8 mouse cellular contexts compared by ENCODE assay signal in genomic region chr17:87473736-87474500, GRCm38 (mm10). TPM values are rescaled to one million over a fixed set of nuclear protein-coding genes. Genes with fewer than 3 reads are reported as not detected.
A peak's percentile ranks its signal among the peaks of the same experiment; 100 is the strongest.
DNase-seq lines count a peak whose midpoint lies in the region; ATAC-seq and TF ChIP-seq lines count a peak whose summit lies in the region.

No protein-coding gene starts in this region.

- no peaks in the 10 kb centered on the region for H3K27me3 ChIP-seq in cerebellum, adult 2 months (ENCODE audit: control insufficient read depth, insufficient read depth, low read length)
- H3K27me3 ChIP-seq in hindbrain, embryonic 12.5 days = peaks cover 9% of the 10 kb centered on the region; the same call in 1 of the 2 replicates

- H3K9me3 ChIP-seq in hindbrain, embryonic 12.5 days (replicated peaks) = no peaks in the 10 kb centered on the region

- peak overlapping the region; percentile 50 for H3K4me2 ChIP-seq in hindbrain, embryonic 12.5 days (replicated peaks)

- ATAC-seq in activated CD4-positive, CD25-positive, alpha-beta regulatory T cell, adult 4 months = peak; percentile 52
- ATAC-seq in hindbrain, embryonic 12.5 days (ENCODE audit: low FRiP score) = peak; percentile 67
- no peak for ATAC-seq in erythroblast, adult 5-6 weeks (replicated peaks; ENCODE audit: low FRiP score, poor library complexity, severe bottlenecking)

- H3K9ac ChIP-seq in hindbrain, embryonic 12.5 days = peak overlapping the region; percentile 44

- peak; percentile 43; the same call in 1 of the 2 replicates for TF ChIP-seq POLR2A in cerebellum, adult 2 months (IDR thresholded peaks at IDR 0.05; ENCODE audit: borderline replicate concordance, insufficient read depth, low read length)

- 2% methylated on average over 23 of the region's 23 CpGs for WGBS in cerebellum, adult 2 months
- WGBS in hindbrain, embryonic 12.5 days = under 1% methylated on average over 23 of the region's 23 CpGs

- H3K36me3 ChIP-seq in hindbrain, embryonic 12.5 days = no peaks in the 10 kb centered on the region

- H3K4me3 ChIP-seq in cerebellum, adult 2 months (replicated peaks; ENCODE audit: insufficient read depth, low read depth, low read length) = peak overlapping the region; percentile 57
- peak overlapping the region; percentile 24 for H3K4me3 ChIP-seq in hindbrain, embryonic 12.5 days

- peak overlapping the region; percentile 84 for H3K27ac ChIP-seq in cerebellum, adult 2 months (ENCODE audit: insufficient read depth, low read length)
- H3K27ac ChIP-seq in hindbrain, embryonic 12.5 days = no peak overlapping the region

- TF ChIP-seq CTCF in cerebellum, adult 2 months (IDR thresholded peaks at IDR 0.05; ENCODE audit: borderline replicate concordance, insufficient read depth, low read depth, low read length) = 0 out of 2 replicates have a peak, but pooled peaks have one; percentile 11

- H3K4me1 ChIP-seq in cerebellum, adult 2 months (ENCODE audit: control insufficient read depth, insufficient read depth, low read length) = peaks cover 17% of the 10 kb centered on the region
- H3K4me1 ChIP-seq in hindbrain, embryonic 12.5 days = peaks cover 31% of the 10 kb centered on the region

- DNase-seq in cerebellum, adult 2 months = peak; percentile 58 to 70
- DNase-seq in forelimb bud, embryonic 11.5 days (ENCODE audit: low read depth, low spot score) = peak; percentile 25
- peak; percentile 64 to 74 for DNase-seq in left cerebral cortex, adult 18-20 months (ENCODE audit: low spot score in 2 of 2)
- DNase-seq in lung, postnatal 25 days (ENCODE audit: low spot score) = peak; percentile 59
- DNase-seq in retina, postnatal 1 day = peak; percentile 76

RNA-seq across cellular contexts. Expression of gene Calm2, which starts 27.2 kb away (rescaled TPM):
- 100 to 1,000 TPM; 597 to 644 TPM for polyA plus RNA-seq in activated CD4-positive, CD25-positive, alpha-beta regulatory T cell, adult 4 months (2017; shearing (Covaris generic))
- polyA plus RNA-seq in cerebellum, adult 2 months (2012; rRNA removed) = 1,979 and 2,002 TPM in 2 replicates
- 1,282 and 1,370 TPM in 2 replicates for polyA plus RNA-seq in hindbrain, embryonic 12.5 days (2016; fragmentation: Nextera tagmentation; extraction: Ambion mirVana)
- 1,000 to 10,000 TPM; 2,255 to 2,273 TPM for total RNA-seq in left cerebral cortex, adult 18-20 months (2021)
- 185 and 230 TPM in 2 replicates for total RNA-seq in erythroblast, adult 5-6 weeks (2015; ENCODE audit: low replicate concordance)
- total RNA-seq in erythroblast, adult 5-6 weeks (2017; ENCODE audit: low replicate concordance) = 221 and 301 TPM in 2 replicates

RNA-seq across cellular contexts. Expression of gene Stpg4, which starts 46.4 kb away (rescaled TPM):
- polyA plus RNA-seq in activated CD4-positive, CD25-positive, alpha-beta regulatory T cell, adult 4 months (2017; shearing (Covaris generic)) = not detected
- not detected in 2 replicates for polyA plus RNA-seq in cerebellum, adult 2 months (2012; rRNA removed)
- 0.34 TPM in 1 of 2 replicates, not detected in the other for polyA plus RNA-seq in hindbrain, embryonic 12.5 days (2016; fragmentation: Nextera tagmentation; extraction: Ambion mirVana)
- total RNA-seq in left cerebral cortex, adult 18-20 months (2021) = not detected
- not detected in 2 replicates for total RNA-seq in erythroblast, adult 5-6 weeks (2015; ENCODE audit: low replicate concordance)
- not detected in 2 replicates for total RNA-seq in erythroblast, adult 5-6 weeks (2017; ENCODE audit: low replicate concordance)

Comparison
In these comparisons a context has a peak if more than half of its experiments do, and no peak if none do; other contexts are left out.
1. DNase-seq: peak in every context shown above with its lines; median percentile 76 in retina, postnatal 1 day; 69 in left cerebral cortex, adult 18-20 months; 64 in cerebellum, adult 2 months; 59 in lung, postnatal 25 days; 25 in forelimb bud, embryonic 11.5 days.